Mouse (Mus musculus) CH12.LX (cell line): ENCODE measurements around the gene Cd59b.

Experiments used
- CTCF ChIP-seq, 2 experiments: IDR thresholded peaks in 1 of 2; conservative IDR thresholded peaks in 1 of 2; 2 replicates each; pipeline ENCODE4 v1.5.1; 2011 to 2012; ENCODE audit warnings: low read depth in 2 of 2, low read length in 2 of 2, improper control_type of control experiment in 1 of 2, inconsistent platforms in 1 of 2, mild to moderate bottlenecking in 1 of 2, moderate library complexity in 1 of 2
- EP300 ChIP-seq: IDR thresholded peaks from 2 replicates; pipeline ENCODE4 v1.6.1; 2011; ENCODE audit warnings: low read length, improper control_type of control experiment
- GABPA ChIP-seq: IDR thresholded peaks from 2 replicates; pipeline ENCODE4 v1.6.1; 2012; ENCODE audit warnings: low read depth, low read length, improper control_type of control experiment, inconsistent platforms; ENCODE audit not compliant: insufficient replicate concordance
- MAX ChIP-seq: IDR thresholded peaks from 2 replicates; pipeline ENCODE4 v1.6.1; 2011; ENCODE audit warnings: low read length, improper control_type of control experiment
- MAZ ChIP-seq: IDR thresholded peaks from 2 replicates; pipeline ENCODE4 v1.6.1; 2012; ENCODE audit warnings: low read depth, mild to moderate bottlenecking, inconsistent platforms, low read length, improper control_type of control experiment, moderate library complexity
- MXI1 ChIP-seq: IDR thresholded peaks from 2 replicates; pipeline ENCODE4 v1.6.1; 2011; ENCODE audit warnings: mild to moderate bottlenecking, low read depth, low read length, improper control_type of control experiment
- MYC ChIP-seq: IDR thresholded peaks from 2 replicates; pipeline ENCODE4 v1.6.1; 2011; ENCODE audit warnings: low read depth, mild to moderate bottlenecking, improper control_type of control experiment, low read length
- POLR2A ChIP-seq: IDR thresholded peaks from 2 replicates; pipeline ENCODE4 v1.6.1; 2011; ENCODE audit warnings: low read depth, mild to moderate bottlenecking, improper control_type of control experiment, low read length
- SIN3A ChIP-seq: IDR thresholded peaks from 2 replicates; pipeline ENCODE4 v1.6.1; 2012; ENCODE audit warnings: low read length, improper control_type of control experiment, inconsistent platforms
- USF1 ChIP-seq: IDR thresholded peaks from 2 replicates; pipeline ENCODE4 v1.6.1; 2014; ENCODE audit warnings: low read depth, mild to moderate bottlenecking, inconsistent platforms, low read length, improper control_type of control experiment
- ZC3H11A ChIP-seq: IDR thresholded peaks from 2 replicates; pipeline ENCODE4 v1.6.1; 2012; ENCODE audit warnings: low read depth, mild to moderate bottlenecking, inconsistent platforms, low read length, improper control_type of control experiment
- ZNF384 ChIP-seq: IDR thresholded peaks from 2 replicates; pipeline ENCODE4 v1.6.1; 2012; ENCODE audit warnings: low read depth, low read length, improper control_type of control experiment, inconsistent platforms

- TF ChIP-seq EP300 = no peak
- no peak for TF ChIP-seq CTCF (conservative IDR thresholded peaks at IDR 0.05 in 1 of 2, IDR thresholded peaks at IDR 0.05 in 1 of 2; ENCODE audit: low read depth in 2 of 2, low read length in 2 of 2)
- TF ChIP-seq MAZ = no peak
- no peak for TF ChIP-seq MYC
- no peak for TF ChIP-seq ZNF384
- TF ChIP-seq USF1 = no peak
- TF ChIP-seq POLR2A = no peak
- TF ChIP-seq GABPA = no peak
- no peak for TF ChIP-seq MAX
- no peak for TF ChIP-seq SIN3A
- TF ChIP-seq MXI1 = no peak
- TF ChIP-seq ZC3H11A = no peak
Observed at GRCm38 (mm10) chr2:104058381-104058780, 11.3 kb upstream of the Cd59b start.
